Mouse (Mus musculus): ENCODE measurements around the gene Relt. TPM values are rescaled to one million over a fixed set of nuclear protein-coding genes. Genes with fewer than 3 reads are reported as not detected.
"Not testable (repeated sequence)": the region's sequence is repeated elsewhere in the genome, so short reads cannot be mapped to it uniquely, and the experiment has no call there.

Relt gene
- total RNA-seq, 2 experiments from 2014 or later: 2.8 to 6.7 TPM

DNA sequence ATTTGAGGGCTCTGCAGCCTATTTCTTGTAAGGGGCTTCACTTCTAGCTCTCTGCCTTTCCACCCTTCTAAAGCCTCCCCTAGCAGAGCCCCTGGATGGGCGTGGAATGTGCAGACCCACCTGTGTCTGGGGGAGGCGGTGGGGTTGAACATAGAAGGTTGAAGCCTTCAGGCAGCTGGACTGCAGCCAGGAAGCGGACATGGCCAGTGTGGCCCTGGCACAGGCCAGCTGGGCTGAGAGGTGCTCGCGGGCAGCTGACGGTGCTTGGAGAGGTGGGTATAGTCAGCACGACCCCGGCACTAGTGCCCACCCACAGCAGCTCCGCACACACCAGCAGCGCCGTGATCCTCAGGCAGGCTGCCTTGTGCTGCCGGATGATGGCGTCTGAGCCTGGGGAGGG lies 13.0 kb upstream of the Relt start:
- DNase-seq: no peak

DNA sequence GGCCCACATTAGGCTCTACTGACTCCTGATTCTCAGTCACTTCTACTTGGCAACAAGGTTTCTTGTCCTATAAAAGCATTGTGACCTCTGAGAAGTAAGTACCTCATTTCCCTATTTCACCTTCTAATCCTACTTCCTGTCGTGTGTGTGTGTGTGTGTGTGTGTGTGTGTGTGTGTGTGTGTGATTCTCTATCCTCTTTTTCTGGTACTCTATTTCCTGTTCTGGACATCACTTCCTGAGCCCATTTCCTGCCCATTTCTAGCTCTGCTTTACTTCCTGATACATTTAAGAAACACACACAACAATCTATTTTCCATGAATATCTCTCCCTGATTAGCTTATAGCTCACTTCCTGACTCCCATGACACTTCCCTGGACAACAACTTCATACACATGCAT lies 12.6 kb upstream of the Relt start:
- no peak for DNase-seq

DNA sequence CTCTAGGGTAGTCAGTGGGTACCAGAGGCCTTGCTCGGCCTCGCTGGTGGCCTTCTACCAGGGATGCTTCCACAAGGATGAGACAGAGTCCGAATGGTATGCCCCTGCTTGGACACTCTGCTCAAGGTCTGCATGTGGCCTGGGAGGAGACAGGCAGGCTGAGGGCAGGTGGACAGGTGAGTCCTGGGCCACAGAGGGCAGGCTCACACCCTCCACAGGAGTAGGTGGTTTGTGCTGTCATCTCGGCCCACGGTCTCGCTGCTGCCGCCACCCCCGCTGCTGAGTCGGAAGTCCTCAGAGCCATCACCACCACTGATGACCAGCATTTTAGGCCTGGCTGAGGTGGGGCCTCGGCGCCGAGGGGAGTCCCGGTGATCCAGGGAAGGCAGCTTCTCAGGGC lies 10.0 kb upstream of the Relt start:
- DNase-seq: no peak

DNA sequence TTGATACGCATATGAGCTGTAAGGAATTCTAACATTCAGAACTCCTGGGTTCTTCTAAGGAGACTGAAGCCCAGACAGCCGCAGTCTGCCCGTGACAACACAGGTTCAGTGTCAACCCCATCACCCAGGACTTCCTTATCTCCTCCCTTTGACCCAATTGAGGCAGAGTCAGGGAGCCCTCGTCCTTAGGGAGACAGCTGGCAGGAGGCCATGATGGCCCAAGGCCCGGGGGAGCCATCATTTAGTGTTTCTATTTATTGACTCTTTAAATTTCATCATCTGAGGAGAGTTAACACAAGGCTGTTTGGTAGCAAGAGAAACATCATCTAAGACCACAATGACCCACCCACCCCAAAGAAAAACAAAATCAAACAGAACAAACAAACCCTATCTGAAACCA lies 8.6 kb upstream of the Relt start:
- DNase-seq: peak; percentile 88

DNA sequence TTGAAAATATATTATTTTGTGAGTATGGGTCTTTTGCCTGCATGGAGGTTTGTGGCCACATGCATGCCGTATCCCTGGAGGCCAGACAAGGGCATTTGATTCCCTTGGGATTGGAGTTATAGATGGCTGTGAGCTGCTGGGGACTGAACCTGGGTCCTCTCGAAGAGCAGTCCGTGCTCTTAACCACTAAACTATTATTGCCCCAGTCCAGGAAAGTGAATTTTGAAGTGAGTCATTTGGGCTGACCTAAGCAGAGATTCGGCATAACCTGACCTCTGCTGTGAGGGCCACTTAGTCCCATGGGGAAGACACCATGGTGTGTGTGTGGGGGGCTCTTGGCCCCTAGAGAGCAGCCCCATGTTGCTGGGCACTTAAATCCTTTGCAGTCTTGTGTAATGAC lies 8.1 kb upstream of the Relt start:
- no peak for DNase-seq

GRCm38 (mm10) chr7:100869877-100870629 lies 6.8 kb upstream of the Relt start:
- DNase-seq: no peak

DNA sequence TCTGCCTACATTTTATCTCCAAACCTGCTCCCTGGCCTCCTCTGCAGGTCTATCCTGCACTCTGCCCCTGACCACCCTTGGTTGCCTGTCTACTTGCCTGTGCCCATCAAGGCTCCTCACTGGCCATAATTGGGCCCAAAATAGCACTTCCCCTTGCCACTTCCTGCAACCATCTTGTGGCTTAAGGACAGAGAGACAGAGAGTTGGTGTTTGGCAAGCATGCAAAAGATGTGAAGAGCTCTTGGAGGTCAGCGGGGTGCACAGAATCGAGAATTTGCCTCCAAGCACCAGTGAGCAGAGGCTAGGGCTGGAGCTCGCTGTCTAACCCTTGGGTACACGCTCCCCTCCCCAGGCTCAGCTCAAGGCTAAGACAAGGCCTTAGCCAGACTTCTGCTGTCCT lies 5.3 kb upstream of the Relt start:
- DNase-seq: no peak

DNA sequence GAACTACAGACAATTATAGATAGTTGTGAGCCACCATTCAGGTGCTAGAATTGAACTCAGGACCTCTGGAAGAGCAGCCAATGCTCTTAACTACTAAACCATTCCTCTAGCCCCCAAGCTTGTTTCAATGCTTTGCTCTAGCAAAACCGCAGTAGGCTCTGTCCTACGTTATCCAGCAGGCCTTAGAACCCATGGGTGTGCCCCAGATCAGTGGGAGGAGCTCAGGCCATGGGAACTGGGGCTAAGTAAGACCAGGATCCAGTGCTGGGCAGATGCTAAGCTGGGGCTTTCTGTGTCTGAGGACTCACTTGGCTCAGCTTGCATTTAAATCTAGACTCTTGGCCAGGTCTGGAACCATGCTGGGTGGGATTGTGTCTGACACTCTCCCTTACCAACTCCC lies 4.3 kb upstream of the Relt start:
- no peak for DNase-seq

- DNase-seq: peak; percentile 81
Measured at GRCm38 (mm10) chr7:100866675-100867074, 3.4 kb upstream of the Relt start.

- DNase-seq: no peak
Measured at GRCm38 (mm10) chr7:100862353-100862752, 893 bp downstream of the Relt start.

DNA sequence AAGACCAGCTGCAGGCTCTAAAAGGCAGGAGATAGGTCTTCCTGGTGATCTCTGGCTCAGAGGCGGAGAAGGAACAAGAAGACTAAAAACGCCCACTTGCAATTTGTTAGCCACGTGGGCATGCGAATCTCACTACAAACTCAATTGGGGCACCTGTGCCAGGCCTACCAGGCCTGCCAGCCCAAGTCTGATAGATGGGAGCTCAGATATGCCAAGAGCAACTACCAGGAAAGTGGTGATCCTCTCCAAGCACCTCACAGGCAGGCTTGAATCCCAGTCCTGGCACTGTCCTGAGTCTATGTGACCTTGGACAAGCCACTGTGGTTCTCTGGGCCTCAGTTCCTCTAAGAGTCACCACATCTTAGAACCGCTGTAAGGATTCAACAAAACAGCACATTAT lies 2.0 kb downstream of the Relt start:
- DNase-seq: no peak

- no peak for DNase-seq
Measured at GRCm38 (mm10) chr7:100860450-100860849, 2.8 kb downstream of the Relt start.

DNA sequence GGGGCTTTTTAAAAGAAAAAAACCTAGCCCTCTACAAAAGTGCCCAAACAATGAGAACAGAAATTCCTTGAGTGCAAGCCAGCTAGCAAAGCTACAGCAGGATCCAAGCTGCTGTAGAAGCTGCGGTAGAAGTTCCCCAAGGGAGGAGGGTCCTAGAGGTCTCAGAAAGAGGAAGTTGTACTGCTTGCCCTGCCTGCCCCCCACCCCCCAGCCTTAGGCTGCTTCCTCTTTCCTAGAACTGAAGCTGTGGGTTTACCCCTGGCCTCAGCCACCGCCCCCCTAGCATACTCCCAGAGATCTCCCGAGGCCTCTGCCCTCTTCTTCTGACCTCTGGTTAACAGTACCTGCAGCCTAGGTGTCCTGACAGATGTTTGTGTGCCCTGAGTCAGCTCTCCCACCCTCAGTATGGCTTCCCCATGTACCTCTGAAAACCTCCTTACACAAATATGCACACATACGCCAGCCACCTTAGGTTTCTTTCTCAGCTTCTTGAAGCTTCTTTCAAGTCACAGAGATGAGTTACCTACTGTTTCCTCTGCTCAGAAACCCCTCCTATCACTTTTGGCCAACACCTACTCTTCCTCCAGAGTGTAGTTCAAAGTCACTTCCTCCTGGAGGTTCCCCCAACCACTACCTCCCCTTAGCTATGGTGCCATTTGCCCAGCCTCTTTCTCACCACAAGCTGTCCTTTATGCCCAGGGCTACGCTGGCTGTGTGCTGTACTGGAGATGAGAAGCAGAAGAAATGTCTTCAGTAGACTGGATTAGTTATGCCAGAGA lies 7.3 kb downstream of the Relt start:
- peak; percentile 27 for DNase-seq

- DNase-seq: no peak
Measured at GRCm38 (mm10) chr7:100855300-100855699, 7.9 kb downstream of the Relt start.

DNA sequence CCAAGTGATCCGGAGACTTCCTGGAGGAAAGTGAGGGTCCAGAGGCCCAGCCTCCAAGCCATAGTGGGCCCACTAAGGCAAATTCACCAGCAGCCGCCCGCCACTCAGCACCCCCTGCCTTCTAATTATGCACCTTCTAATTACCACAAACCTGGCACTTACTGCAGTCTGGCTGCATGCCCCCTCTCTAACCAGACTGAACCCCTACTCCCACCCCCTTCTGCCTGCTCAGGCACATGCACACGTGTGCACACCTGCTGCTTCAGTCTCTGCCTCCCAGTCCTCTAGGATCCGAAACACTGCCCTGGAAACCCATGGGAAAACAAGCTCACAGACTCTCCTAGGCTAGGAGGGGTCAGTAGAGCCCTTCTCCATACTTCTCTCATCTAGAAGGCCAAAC lies 8.4 kb downstream of the Relt start:
- no peak for DNase-seq

DNA sequence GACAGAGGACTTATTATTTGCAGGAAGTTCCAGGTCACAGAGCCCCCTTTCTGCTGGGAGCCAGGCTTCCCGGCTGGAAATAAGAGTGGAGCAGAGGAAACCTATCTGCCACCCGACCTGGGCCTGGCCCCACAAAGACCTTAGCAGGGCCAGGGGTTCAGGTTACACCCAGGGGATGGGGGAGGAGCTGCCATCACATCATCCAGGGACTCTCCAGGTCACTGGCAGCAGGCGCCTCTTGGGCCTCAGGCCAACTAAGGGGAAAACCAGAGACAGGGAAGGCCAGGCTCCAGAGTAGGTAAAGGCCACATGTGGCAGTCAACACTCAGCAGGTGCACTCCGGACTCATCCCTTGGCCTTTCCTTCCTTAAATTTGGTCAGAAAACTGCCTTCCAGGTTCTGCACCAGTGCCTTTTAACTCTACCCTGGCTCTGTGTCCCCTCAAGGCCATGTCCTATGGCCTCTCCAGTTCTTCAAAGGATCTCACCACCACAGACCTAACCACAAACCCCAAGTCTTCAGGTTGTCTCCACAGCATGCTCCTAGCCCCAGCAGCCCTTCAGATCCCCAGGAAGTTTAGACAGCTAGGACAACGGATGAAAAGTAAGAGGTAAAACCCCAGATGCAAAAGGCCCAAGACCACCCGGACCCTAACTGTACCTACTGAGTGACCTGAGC lies 9.0 kb downstream of the Relt start:
- DNase-seq: peak; percentile 28

DNA sequence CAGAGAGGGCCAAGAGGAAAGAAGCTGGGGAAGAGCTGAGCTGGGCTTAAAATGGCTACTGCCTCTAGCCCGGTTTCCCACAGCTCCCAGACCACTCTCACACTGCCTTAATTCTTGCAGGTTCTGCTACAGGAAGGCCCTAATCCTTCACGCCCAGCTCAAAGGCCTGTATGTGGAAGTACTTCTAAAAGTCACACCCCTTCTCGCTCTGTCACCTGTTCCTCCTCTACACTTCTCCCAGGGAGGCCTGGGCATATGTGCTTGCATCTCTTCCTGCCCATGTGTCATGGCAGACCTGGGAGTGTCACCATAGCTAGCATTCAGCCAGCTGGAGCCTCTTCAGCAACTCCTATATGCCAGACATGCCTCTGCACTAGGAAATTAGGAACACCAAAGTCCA lies 9.8 kb downstream of the Relt start:
- no peak for DNase-seq

- peak; percentile 23 for DNase-seq
Measured at GRCm38 (mm10) chr7:100851481-100852356, 11.5 kb downstream of the Relt start.

GRCm38 (mm10) chr7:100849508-100849907 lies 13.7 kb downstream of the Relt start:
- no peak for DNase-seq

DNA sequence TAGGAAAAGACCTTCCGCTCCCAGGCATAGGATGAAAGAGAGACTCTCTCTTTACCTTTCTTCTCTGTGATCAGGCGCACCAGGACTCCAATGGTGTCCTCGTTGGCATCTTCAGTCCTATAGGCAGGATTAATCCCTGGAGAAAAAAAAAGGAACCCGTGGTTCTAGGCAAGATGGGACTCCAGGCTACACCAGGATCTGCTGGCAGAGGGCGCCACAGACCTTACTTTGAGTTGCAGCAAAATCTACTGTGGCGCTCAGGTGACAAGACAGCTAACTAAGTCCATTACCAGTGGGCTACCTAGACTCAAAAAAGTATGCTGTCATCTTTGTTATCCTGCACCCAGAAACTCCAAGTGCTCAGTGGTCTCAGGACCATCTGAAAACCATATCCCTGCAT lies 14.5 kb downstream of the Relt start:
- DNase-seq: peak; percentile 84

GRCm38 (mm10) chr7:100847131-100847530 lies 16.1 kb downstream of the Relt start:
- no peak for DNase-seq

DNA sequence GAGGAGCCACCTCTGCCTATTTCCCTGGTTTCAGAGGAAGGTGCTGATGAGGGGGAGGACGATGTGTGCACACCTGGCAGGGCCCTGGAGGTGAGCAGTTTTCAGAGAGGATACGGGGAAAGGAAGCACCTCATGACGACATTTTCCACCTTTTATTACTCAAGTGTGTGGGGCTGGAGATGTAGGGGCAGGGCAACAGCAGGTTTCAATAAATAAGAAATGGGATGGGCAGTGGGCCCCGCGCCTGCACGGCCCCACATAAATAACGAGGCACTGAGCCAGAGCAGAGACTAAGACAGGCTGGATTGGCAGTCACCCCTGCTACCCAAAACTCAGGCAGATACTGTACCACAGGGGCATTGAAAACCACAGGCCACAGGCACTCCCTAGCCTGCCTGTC lies 17.2 kb downstream of the Relt start:
- DNase-seq: not testable (repeated sequence)

All from adrenal gland, postnatal 10 days (tissue).